Mouse (Mus musculus) monocyte, adult 5-6 weeks (primary cell): ENCODE data around the gene Pole4. TPM values are rescaled to one million over a fixed set of nuclear protein-coding genes. Genes with fewer than 3 reads are reported as not detected.
A peak's percentile ranks its signal among the peaks of the same experiment; 100 is the strongest.

Experiments used
- ATAC-seq: fragments of 153-309, 156-312 bp; replicated peaks from 2 replicates; pipeline ENCODE4 v1.8.0; 2017; ENCODE audit warnings: mild to moderate bottlenecking; ENCODE audit not compliant: low TSS enrichment, insufficient number of reproducible peaks, severe bottlenecking, poor library complexity, low FRiP score
- total RNA-seq: library from RNA; stranded (forward); fragments of 200-1000, 200-491, 200-594 nt; gene quantifications from 3 replicates; pipeline ENCODE4 v1.2.3, GENCODE M21; 2017

The Pole4 gene
- total RNA-seq: 56.2 to 83.8 TPM (median 56.4 TPM) in 3 replicates

- no peak for ATAC-seq
Observed at GRCm38 (mm10) chr6:82705221-82705620, at the start of gene Pole4. Gene Pole4, minus strand, starts transcription at chr6:82705365.

DNA sequence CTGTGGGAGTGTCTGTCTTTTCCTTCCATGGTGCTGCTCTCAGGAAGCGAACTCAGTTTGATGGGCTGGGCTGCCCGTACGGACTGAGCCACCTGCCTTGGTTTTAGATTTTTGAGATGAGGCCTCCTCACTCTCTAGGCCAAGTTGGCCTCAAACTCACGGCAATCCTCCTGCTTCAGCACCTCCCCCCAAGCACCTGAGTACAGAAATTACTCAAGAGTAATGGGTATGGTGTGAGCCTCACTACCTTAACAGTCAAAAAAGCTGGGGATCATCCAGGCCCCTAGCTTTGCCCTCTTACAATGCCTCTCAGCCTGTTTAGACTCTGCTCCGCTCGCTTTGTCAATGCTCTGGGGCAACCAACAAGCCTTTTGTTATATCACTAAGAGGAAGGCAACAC is 49.6 kb upstream of the Pole4 start:
- no peak for ATAC-seq

GRCm38 (mm10) chr6:82753638-82754361 is 48.6 kb upstream of the Pole4 start:
- ATAC-seq: no peak

DNA sequence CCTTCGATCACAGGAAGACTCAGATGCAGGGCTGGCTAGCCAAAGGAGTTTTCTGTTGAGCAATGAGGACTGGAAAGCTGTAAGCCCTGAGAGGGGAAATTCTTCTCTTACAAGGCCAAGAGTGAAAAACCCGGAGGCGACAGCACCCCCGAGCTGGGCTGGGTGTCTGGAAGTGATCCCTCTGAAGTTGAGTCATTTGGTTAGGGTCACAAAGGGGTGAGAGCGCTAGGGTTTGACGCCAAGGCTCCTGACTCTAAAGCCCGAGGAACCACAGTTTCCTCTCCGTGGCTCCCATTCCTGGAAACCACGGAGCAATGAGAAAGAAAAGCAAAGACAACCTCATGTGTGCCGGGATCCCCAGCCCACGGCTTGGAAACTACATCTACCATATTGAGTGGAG is 47.9 kb upstream of the Pole4 start:
- no peak for ATAC-seq

DNA sequence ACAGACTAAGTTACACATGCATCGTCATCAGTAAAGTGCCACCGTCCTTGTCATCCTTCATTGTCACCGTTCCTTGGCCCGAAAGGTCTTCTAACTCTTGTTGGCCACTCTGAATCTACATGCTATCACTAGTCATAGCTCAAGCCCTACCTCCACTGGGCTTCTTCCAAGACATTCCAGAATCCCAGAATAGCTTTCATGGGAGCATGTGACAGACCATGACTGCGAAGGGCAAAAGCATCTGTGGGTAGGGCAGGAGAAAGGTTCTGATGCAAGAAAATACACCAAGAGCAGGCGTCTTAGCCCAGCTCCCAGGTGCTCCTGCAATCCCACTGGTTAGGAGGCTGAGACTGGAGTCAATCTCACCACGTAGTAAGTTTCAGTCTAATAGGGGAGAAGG is 46.6 kb upstream of the Pole4 start:
- ATAC-seq: no peak

- ATAC-seq: no peak
Observed at GRCm38 (mm10) chr6:82751031-82751430, 45.9 kb upstream of the Pole4 start.

GRCm38 (mm10) chr6:82750063-82750462 is 44.9 kb upstream of the Pole4 start:
- ATAC-seq: no peak

GRCm38 (mm10) chr6:82748106-82748672 is 43.0 kb upstream of the Pole4 start:
- ATAC-seq: no peak

GRCm38 (mm10) chr6:82747085-82747484 is 41.9 kb upstream of the Pole4 start:
- no peak for ATAC-seq

GRCm38 (mm10) chr6:82744553-82744952 is 39.4 kb upstream of the Pole4 start:
- no peak for ATAC-seq

DNA sequence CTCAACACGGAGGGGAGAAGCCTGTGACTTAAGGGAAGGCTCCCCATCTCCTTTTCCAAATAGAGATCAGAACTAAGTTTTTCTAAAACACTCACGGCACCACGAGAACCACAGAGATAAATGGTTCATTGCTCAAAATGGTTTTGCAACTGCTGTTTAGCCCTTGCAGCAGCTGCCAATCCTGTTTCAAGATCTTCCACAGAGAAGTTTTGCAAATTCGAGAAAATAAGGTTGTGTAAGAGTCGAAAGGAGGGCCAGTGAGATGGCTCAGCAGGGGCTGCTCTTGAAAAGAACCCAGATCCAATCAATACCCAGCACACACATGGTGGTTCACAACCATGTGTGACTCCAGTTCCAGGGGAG is 36.3 kb upstream of the Pole4 start:
- no peak for ATAC-seq

DNA sequence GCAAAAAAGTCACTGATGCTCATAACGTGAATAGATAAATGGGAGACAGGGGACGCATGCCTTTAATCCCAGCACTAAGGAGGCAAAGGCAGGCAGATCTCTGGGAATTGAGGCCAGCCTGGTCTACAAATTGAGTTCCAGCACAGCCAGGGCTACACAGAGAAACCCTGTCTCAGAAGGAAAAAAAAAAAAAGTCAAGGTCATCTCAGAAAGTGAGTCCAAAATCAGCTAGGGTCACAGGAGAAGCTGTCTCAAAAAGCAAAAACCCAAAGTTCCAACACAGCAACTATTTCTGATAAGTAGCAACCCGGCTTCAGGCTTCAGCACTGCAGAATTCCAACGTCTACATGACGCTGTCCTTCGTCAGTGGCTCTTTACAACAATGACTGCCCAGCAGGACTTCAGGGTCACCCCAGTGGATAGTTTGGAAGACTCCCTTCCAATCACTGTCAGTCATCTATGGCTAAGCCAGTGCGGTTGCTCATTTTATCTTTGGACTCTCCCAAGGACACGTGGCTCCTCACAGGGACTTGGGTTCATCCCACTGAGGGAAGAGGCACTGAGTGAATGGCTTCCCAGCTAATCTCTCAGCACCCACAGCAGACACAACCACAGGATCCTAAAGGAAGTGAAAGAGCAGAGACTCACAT is 35.8 kb upstream of the Pole4 start:
- no peak for ATAC-seq

- peak; percentile 40 for ATAC-seq
Observed at GRCm38 (mm10) chr6:82740269-82740668, 35.1 kb upstream of the Pole4 start.

- ATAC-seq: no peak
Observed at GRCm38 (mm10) chr6:82737634-82738540, 32.7 kb upstream of the Pole4 start.

- no peak for ATAC-seq
Observed at GRCm38 (mm10) chr6:82736626-82737600, 31.7 kb upstream of the Pole4 start.

GRCm38 (mm10) chr6:82735347-82735746 is 30.2 kb upstream of the Pole4 start:
- ATAC-seq: no peak

DNA sequence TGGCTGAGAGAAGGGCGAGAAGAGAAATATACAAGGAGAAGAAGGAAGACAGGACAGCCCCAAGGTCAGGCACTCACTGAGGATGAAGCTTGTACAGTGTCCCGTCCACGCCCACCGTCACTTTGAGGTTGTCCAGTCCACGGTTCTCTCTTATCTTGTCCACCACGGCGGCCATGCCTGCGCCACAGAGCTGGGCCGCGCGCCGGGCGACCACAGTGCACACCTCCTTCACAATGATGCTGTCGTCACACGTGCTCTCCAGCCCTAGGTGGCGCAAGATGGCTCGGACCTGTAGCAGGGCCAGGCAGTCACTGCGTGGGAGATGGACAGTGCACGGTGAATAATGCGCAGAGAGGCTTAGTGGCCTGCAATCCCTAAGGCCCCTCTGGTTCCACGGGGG is 23.5 kb upstream of the Pole4 start:
- no peak for ATAC-seq

GRCm38 (mm10) chr6:82727206-82727605 is 22.0 kb upstream of the Pole4 start:
- ATAC-seq: no peak
